Mouse (Mus musculus) intestine, embryonic 14.5 days (tissue): ENCODE data around the gene Thumpd2. TPM values are rescaled to one million over a fixed set of nuclear protein-coding genes. Genes with fewer than 3 reads are reported as not detected.

ENCODE experiments used
- ATAC-seq: fragments of 200-750 bp; cut with Nextera tagmentation; replicated peaks from 2 replicates; pipeline ENCODE4 v1.8.0; 2017; ENCODE audit warnings: low read depth, moderate number of reproducible peaks, moderate TSS enrichment, moderate library complexity; ENCODE audit not compliant: low FRiP score, low TSS enrichment
- DNase-seq: peaks from one replicate; pipeline ENCODE4 v3.0.0-alpha.2; 2018; ENCODE audit warnings: low spot score
- H3K27ac ChIP-seq: fragments of 300-500 bp; sonication (generic); 2 replicates; pipeline ENCODE4 v1.5.1; 2014; ENCODE audit warnings: low read depth, mild to moderate bottlenecking, control low read depth
- H3K27me3 ChIP-seq: fragments of 300-500 bp; sonication (generic); replicated peaks from 2 replicates; pipeline ENCODE4 v1.6.1; 2014; ENCODE audit warnings: low read length, control low read depth; ENCODE audit not compliant: control insufficient read depth, insufficient read depth
- H3K36me3 ChIP-seq: fragments of 300-500 bp; sonication (generic); 2 replicates; pipeline ENCODE4 v1.6.1; 2014; ENCODE audit warnings: low read length, control low read depth; ENCODE audit not compliant: control insufficient read depth, insufficient read depth
- H3K4me1 ChIP-seq: fragments of 300-500 bp; sonication (generic); replicated peaks from 2 replicates; pipeline ENCODE4 v1.6.1; 2014; ENCODE audit warnings: low read length, control low read depth, mixed read lengths; ENCODE audit not compliant: control insufficient read depth, insufficient read depth
- H3K4me2 ChIP-seq: fragments of 300-500 bp; sonication (generic); 2 replicates; pipeline ENCODE4 v1.6.1; 2014; ENCODE audit warnings: low read length
- H3K4me3 ChIP-seq: fragments of 300-500 bp; sonication (generic); 2 replicates; pipeline ENCODE4 v1.5.1; 2014; ENCODE audit warnings: low read depth, low read length, control low read depth, mixed read lengths
- H3K9ac ChIP-seq: fragments of 300-500 bp; sonication (generic); 2 replicates; pipeline ENCODE4 v1.6.1; 2014; ENCODE audit warnings: mild to moderate bottlenecking, low read length
- H3K9me3 ChIP-seq: fragments of 300-500 bp; sonication (generic); 2 replicates; pipeline ENCODE4 v1.6.1; 2016; ENCODE audit warnings: low read length, control low read depth; ENCODE audit not compliant: control insufficient read depth
- whole genome bisulfite sequencing: fragments of 180-500 bp; shearing (Covaris S2); extraction: QIAGEN DNeasy Blood & Tissue Kit; methylation state at CpG from one replicate; pipeline ENCODE4 v1.1.7; 2014; 5-methylcytosine and 5-hydroxymethylcytosine counted together
- polyA plus RNA-seq: library from polyadenylated mRNA; unstranded; fragments of >200 nt; fragmentation: Nextera tagmentation; extraction: Ambion mirVana; gene quantifications from 2 replicates; pipeline ENCODE4 v1.2.1, GENCODE M21; 2014

The Thumpd2 gene
- polyA plus RNA-seq, 1 experiment from 2014 or later: 15.1 TPM

GRCm38 (mm10) chr17:81001010-81001409 is 63.9 kb downstream of the Thumpd2 start:
- 77% methylated on average over 12 of the region's 12 CpGs for WGBS
- Histone ChIP-seq H3K36me3 (no peaks in the 10 kb centered on the region), H3K4me3 (no peak overlapping the region), H3K9ac (no peak overlapping the region), H3K27me3 (no peaks in the 10 kb centered on the region), H3K4me2 (no peak overlapping the region), H3K4me1 (peaks cover 12% of the 10 kb centered on the region), H3K9me3 (no peaks in the 10 kb centered on the region), H3K27ac (no peak overlapping the region)
- ATAC-seq (no peak), DNase-seq (no peak)

GRCm38 (mm10) chr17:80998958-80999357 is 65.9 kb downstream of the Thumpd2 start:
- Histone ChIP-seq H3K36me3 (no peaks in the 10 kb centered on the region), H3K4me1 (0 out of 2 replicates have a peak, but pooled peaks cover 7% of the 10 kb centered on the region), H3K27me3 (no peaks in the 10 kb centered on the region), H3K9ac (no peak overlapping the region), H3K9me3 (no peaks in the 10 kb centered on the region), H3K27ac (no peak overlapping the region), H3K4me2 (no peak overlapping the region), H3K4me3 (no peak overlapping the region)
- ATAC-seq: no peak
- 64% methylated on average over 6 of the region's 6 CpGs for WGBS
- no peak for DNase-seq

- Histone ChIP-seq H3K4me3 (no peak overlapping the region), H3K4me2 (no peak overlapping the region), H3K9me3 (no peaks in the 10 kb centered on the region), H3K9ac (no peak overlapping the region), H3K4me1 (0 out of 2 replicates have a peak, but pooled peaks cover 2% of the 10 kb centered on the region), H3K36me3 (no peaks in the 10 kb centered on the region), H3K27ac (no peak overlapping the region), H3K27me3 (no peaks in the 10 kb centered on the region)
- DNase-seq (no peak), ATAC-seq (no peak)
- 52% methylated on average over 2 of the region's 2 CpGs for WGBS
Observed at GRCm38 (mm10) chr17:80997226-80997625, 67.7 kb downstream of the Thumpd2 start.

GRCm38 (mm10) chr17:80991535-80992127 is 73.3 kb downstream of the Thumpd2 start:
- DNase-seq (no peak), ATAC-seq (0 out of 2 replicates have a peak, but pooled peaks have one; percentile 15)
- Histone ChIP-seq H3K4me1 (peaks cover under 1% of the 10 kb centered on the region; the same call in 1 of the 2 replicates), H3K27ac (no peak overlapping the region), H3K9ac (no peak overlapping the region), H3K27me3 (no peaks in the 10 kb centered on the region), H3K9me3 (no peaks in the 10 kb centered on the region), H3K36me3 (no peaks in the 10 kb centered on the region), H3K4me2 (no peak overlapping the region), H3K4me3 (no peak overlapping the region)
- WGBS: 65% methylated on average over 8 of the region's 8 CpGs

GRCm38 (mm10) chr17:80982976-80983375 is 81.9 kb downstream of the Thumpd2 start:
- Histone ChIP-seq H3K36me3 (no peaks in the 10 kb centered on the region), H3K4me3 (no peak overlapping the region), H3K27me3 (no peaks in the 10 kb centered on the region), H3K4me2 (no peak overlapping the region), H3K9ac (no peak overlapping the region), H3K27ac (no peak overlapping the region), H3K4me1 (peaks cover 15% of the 10 kb centered on the region), H3K9me3 (no peaks in the 10 kb centered on the region)
- no peak for DNase-seq
- no peak for ATAC-seq
- WGBS: 74% methylated on average over 10 of the region's 10 CpGs

GRCm38 (mm10) chr17:80982412-80982787 is 82.5 kb downstream of the Thumpd2 start:
- peak; percentile 90 for DNase-seq
- 12% methylated on average over 8 of the region's 8 CpGs for WGBS
- no peak; the same call in 1 of the 2 replicates for ATAC-seq

GRCm38 (mm10) chr17:80981721-80982411 is 83.0 kb downstream of the Thumpd2 start:
- Histone ChIP-seq H3K36me3 (no peaks in the 10 kb centered on the region), H3K9ac (no peak overlapping the region), H3K27me3 (no peaks in the 10 kb centered on the region), H3K27ac (peak overlapping the region; percentile 9; the same call in 1 of the 2 replicates), H3K9me3 (no peaks in the 10 kb centered on the region), H3K4me3 (no peak overlapping the region), H3K4me1 (peaks cover 15% of the 10 kb centered on the region), H3K4me2 (no peak overlapping the region)
- DNase-seq (no peak), ATAC-seq (0 out of 2 replicates have a peak, but pooled peaks have one; percentile 41)
- WGBS: 50% methylated on average over 12 of the region's 12 CpGs

More at GRCm38 (mm10) chr17:80982412-80982787, 82.5 kb downstream of the Thumpd2 start:
- Histone ChIP-seq H3K9ac (no peak overlapping the region), H3K4me2 (no peak overlapping the region), H3K4me1 (peaks cover 15% of the 10 kb centered on the region), H3K4me3 (no peak overlapping the region), H3K9me3 (no peaks in the 10 kb centered on the region), H3K27ac (0 out of 2 replicates have a peak overlapping the region, but pooled peaks have one; percentile 9), H3K36me3 (no peaks in the 10 kb centered on the region), H3K27me3 (no peaks in the 10 kb centered on the region)

GRCm38 (mm10) chr17:80980096-80980495 is 84.8 kb downstream of the Thumpd2 start:
- Histone ChIP-seq H3K36me3 (no peaks in the 10 kb centered on the region), H3K27me3 (no peaks in the 10 kb centered on the region), H3K4me1 (peaks cover 9% of the 10 kb centered on the region), H3K4me2 (no peak overlapping the region), H3K27ac (no peak overlapping the region), H3K4me3 (no peak overlapping the region), H3K9ac (no peak overlapping the region), H3K9me3 (peaks cover 2% of the 10 kb centered on the region; the same call in 1 of the 2 replicates)
- ATAC-seq: no peak
- DNase-seq: no peak
- 83% methylated on average over 10 of the region's 10 CpGs for WGBS
